Mouse (Mus musculus): ENCODE measurements around the gene Tigd3.
"Not testable (repeated sequence)": the region's sequence is repeated elsewhere in the genome, so short reads cannot be mapped to it uniquely, and the experiment has no call there.

Tigd3 gene

DNA sequence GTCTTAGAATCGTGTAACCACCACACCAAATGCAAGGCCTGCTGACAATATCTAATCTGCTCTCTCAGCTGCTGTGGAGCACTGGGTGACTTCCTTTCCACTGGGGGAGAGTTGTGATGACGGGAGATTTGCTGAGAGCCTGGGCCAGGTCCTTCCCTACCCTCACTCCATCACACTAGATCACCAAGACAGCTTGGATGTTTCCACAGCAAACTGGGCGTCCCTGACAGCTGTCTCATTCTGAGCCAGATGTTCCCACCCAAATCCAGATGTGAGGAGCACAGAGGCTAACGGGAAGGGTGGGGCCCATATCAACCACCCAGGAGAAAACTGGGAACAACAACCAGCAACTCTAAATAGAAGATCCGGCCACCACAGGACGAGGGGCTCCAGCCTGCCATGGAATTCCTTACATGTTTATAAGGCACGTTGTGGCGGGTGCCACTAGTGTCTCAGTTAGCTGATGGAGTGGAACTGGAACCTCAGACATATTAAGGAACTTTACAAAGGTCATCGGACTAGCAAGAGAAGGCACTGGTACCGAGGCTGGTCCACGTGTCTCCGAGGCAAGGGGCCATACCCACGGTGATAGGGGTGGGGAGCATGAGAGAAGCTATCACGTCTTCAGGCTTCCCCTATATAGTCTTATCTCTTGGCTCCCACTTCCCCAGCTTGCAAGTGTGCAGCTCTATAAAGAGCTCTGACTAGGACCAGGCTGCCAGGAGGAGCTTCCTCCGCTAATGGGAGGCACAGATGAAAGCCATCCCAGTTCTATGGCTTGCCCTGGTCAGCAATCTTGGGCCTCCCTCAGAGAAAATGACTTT is 28.4 kb upstream of the Tigd3 start:
- in situ Hi-C loops (cut with MboI, MseI), result no loop called here

DNA sequence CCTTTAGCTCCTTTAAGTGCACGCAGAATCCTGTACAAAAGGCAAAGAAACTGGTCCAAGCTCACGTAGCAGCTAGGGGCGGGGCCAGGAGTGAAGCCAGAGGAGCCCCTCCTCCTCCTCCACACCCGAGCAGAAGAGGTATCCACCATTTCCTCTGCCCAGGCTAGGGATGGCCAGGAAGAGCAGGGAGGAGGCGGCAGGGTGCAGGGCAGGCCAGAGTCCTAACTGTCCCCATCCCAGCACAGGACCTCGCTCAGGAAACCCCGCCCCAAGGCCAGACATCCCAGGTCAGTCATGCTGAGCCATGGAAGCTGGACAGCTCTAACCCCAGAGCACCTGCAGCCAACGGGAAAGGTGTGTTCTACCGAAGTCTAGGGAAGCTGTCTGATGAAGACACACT is 27.8 kb upstream of the Tigd3 start:
- in situ Hi-C loops (cut with MboI, MseI), result no loop called here

DNA sequence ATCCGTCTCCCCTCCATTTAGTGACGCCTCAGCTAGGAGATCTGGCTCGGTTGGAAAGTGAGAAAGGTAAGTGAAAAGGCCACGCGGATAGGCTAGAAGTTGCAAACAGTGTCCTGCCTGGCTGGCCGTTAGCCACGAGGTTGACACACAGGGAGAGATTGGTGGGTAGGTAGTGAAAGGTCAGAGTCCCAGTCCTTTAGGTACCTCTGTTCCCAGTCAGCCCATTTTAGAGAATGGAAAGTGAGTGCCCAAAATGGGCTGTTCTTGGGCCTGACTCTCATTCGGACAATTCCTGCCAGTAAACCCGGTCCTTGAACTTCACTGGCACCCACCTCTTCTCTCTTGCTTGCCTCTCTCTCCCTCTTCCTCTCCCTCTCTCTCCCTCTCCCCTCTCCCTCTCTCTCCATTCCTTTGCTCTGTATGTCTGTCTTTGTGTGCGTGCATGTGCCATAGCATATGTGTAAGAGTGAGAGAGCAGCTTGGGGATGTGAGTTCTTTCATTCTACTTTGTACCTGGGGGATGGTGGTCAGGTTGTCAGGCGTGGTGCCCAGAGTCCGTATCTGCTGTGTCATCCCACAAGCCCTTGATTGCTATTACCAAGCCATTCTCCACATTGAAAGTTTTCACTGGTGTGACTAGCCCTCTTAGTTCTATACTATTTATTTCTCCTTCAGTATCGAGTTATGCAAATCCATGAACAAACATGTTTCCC is 19.2 kb upstream of the Tigd3 start, which contains the start of gene Dpf2:
TSS of gene Dpf2 (minus strand) at position 4 of the 713 bp plus-strand sequence.
- in situ Hi-C loops (cut with MboI, MseI), result no loop called here

DNA sequence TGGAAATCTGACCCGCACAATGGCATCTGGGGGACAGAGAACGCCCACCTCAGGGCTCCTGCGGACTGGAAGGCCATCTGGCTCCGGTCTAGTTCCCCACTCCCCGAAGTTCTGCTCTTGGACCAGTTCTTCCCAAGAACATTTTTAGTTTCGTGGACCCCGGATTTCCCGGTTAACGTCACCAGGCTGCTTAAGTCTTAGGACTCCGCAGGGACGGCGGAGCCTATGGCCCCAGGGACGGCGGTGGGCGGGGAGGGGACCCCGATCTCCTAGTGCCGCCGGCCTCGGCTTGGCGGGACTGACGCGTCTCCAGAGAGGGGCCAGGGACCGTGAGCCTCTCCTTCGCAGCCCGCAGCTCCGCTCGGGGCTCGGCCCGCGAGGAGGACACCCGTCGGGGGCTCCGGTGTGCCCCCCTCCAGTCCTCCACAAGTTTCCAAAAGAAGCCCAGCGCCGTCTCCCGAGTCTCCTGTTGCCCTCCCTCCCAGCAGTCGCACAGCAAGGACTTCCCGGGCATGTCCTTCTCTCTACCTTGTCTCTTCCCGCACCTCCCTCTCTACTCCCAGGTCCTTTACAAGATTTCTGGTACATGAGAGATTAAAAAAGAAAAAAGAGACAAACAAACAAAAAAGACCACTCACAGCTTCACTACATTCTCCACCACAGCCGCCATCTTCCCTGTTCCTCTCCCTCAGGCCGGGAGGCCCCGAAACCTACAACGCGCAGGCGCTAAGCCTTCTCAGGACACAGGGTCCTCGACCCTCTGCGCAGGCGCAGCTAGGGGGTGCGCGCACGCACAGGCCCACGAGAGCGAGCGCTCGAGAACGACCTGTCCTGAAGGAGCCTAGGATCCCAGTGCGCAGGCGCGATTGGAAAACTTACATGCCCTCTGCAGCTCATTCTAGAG is 18.4 kb upstream of the Tigd3 start:
- in situ Hi-C loops (cut with MboI, MseI), result no loop called here

DNA sequence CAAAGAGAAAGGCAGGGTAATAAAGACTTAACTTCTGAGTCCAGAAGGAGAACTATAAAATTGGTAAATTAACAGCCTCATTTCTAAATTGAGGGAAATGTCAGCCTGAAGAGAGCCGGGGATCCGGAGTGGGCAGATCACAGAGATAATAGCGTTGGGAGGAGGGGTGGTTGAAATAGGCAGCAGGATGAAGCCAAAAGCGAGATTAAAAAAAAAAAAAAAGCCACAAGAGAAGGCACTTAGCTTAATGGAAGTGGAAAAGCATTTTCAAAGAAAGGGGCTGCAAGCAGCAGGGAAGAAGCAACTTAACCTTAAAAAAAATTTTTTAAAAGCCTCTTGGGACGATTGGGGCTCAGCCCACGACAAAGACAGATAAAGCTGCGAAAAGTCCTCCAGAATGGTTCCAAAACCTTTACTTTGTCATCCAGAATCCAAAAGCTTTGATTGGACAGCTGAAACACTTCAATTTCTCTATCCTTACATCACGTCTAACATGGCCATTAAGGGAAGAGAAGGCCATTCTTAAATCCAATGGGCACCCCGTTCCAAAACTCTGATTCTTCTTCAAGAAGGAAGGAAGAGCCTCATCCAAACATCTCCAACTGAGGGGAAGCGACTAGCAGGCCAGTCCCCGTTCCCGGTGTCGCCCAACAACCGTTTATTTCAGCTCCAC is 17.6 kb upstream of the Tigd3 start:
- in situ Hi-C loops (cut with MboI, MseI), result no loop called here

DNA sequence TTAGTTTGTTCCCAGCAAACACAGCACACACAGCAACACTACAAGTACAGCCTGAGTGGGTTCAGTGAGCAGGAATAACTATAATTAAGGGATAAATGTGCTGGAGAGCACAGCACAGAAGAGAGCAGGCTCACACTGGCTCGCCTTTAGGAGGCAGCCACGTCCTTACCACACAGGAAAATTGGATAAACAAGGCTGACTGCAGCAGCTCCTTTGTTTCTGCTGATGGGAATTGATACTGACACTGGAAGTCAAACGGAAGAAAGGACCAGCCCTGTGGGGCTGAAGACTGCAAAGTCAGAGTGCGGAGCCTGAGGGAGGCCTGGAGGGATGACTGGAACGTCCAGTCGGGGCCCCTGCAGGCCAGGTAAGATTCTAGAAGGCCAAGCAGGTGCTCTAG is 16.3 kb upstream of the Tigd3 start:
- in situ Hi-C loops (cut with MboI, MseI), result no loop called here

DNA sequence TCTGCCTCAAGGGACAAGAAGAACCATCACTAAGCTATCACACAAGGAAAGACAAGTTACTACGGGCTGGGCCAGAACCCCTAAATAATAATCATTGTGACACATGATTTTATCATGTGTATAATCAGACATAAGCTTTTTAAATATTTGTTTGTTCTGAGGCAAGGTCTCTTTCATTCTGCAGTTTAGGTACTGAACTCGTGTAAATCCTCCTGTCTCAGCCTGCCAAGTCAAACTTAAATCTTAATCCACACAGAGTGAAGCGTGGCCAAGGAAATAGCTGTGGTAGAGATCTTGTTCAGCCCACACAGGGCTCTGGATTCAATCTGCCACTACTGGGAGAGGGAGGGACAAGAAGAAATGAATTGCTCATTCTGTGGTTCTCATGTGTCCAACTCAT is 13.3 kb upstream of the Tigd3 start:
- in situ Hi-C loops (cut with MboI, MseI), result no loop called here

DNA sequence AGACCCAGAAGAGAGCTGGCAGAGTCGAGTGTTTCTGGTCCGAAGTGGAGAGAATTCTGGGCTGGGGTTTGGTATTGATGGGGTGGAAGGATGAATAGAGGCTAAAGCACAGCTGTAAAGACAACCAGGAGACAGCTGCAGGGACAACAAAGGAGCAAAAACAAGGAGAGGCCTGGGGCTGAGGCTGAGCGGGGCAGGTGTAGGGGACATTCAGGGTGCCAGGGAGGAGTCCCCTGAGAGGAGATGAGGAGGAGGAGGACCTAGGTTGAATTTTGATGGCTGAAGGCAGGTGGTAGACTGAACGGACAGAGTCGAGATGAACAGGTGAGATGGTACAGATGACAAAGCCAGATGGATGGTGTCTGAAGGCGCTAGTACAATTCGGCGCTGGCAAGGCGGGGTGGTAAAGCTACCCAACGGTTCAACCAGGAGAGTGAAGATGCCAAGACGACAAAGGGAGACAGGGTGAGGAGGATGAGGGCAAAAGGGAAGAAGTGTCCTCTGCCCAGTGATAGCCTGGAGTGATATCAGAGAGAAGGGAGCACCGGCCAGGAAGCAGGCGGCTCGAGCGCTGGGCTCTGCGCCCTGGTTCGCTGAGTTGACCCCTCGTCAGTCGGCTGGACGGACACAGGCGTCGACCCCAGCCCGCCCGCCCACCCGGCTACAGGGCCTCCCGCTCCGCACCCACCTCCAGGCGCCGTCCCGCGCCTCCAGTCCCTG is 507 bp downstream of the Tigd3 start:
- in situ Hi-C loops (cut with MboI, MseI), result no loop called here

DNA sequence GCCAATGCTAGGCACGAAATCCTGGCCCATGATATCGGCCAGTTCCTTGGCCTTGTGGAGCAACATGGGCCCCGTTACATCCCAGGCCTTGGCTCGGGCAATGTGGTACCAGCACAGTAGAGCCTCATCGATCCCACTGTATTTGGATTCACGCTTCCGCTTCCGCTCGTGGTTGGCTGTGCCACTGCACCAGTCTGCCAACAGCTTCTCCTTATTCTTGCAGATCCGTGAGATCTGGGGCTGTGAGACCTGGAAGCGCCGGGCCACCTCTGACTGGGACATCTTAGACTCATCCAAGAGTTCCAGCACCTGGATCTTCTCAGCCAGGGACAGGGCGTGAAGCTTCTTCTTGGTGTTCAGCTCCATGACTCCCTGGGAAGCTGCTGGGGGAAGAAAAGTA is 1.2 kb downstream of the Tigd3 start:
- in situ Hi-C loops (cut with MboI, MseI), result no loop called here

DNA sequence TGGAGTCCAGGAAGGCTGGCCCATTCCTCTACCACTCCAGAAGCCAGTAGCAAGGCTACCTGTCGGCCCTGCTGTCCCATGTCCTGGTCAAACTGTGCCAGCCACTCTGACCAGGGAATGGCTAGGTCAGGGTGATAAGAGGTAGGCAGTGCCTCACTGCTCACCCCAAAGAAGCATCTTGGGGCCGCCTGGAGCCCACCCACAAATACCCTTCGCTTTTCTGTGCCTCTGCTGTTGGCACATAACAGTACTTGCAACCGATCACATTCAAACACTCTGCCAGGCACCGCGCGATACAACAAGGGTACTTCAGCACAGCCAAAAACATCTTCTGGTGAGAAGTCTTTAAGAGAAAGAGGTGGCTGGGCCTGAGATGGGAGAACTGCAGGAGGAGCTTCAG is 1.7 kb downstream of the Tigd3 start:
- in situ Hi-C loops (cut with MboI, MseI), result no loop called here

DNA sequence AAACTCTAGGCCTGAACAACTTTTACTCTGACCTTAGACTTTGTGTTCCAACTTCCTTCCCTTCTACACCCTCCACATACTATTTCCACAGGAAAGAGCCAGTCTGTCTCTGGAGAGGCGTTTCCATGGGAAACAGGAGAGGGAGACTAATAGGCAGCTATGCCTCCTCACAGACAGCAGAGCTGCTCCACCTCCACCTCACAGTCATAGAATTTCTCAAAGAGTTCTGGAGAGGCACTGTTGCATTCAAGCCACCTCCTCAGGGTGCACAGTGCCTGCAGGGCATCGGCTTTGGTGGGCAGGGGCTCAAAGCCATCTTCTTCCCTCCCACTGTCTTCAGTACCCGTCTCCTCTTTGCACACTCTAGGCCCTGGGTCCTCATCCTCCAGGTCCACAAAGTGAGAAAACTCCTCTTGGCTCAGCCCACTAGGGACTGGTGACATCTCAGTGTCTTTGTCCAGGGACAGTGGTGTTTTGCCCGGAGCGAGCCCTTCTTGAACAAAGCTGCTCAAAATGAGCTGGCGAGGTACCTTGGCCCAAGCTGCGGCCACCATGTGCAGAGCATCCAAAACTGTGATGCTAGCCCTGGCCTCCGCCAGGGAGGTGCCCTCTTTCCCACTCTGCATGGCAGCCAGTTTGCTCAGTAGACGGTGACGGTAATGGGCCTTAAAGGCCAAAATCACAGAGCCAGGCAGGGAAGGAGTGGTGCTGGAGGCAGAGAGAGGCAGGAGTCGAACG is 2.3 kb downstream of the Tigd3 start:
- in situ Hi-C loops (cut with MboI, MseI), result no loop called here

DNA sequence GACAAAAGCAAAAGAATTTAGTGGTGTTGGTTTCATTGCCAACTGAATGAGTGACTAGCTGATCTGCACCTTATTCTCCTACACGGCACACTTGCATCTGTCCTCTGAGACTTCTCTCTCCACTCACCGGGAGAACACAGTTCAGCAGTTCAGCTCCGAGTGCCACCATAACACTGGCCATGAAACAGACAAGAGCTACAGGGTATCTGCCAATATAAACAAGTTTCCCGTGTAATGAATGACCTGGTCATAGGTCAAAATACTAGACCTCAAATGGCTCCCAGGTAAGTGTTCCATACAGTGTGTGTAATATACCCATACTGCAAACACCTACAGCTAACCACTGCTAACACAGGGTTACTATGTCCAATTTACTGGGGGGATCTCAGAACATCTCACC is 4.7 kb downstream of the Tigd3 start:
- in situ Hi-C loops (cut with MboI, MseI), result no loop called here

DNA sequence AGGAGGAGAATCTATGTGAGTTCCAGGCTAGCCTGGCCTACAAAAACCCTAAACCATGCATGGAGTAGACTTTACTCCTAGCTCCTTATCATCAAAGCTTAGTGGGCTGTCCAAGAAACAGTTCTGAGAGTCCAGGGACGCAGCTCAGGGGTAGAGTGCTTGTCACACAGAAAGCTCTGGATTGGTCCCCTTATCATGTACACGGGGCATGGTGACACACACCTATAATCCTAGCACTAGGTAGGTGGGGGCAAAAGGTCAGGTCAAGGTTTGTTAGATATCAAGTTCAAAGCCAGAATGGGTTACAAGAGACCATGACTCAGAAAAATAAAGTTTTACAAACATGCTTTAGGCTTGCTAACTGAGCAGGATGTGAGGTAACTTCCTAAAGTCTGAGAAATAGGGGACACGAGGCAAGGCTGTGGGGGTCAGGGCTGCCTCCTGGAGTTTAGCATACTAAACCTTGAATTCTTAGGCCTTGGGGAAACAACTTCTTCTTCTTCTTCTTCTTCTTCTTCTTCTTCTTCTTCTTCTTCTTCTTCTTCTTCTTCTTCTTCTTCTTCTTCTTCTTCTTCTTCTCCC is 6.6 kb downstream of the Tigd3 start:
- in situ Hi-C loops (cut with MboI, MseI), result no loop called here

DNA sequence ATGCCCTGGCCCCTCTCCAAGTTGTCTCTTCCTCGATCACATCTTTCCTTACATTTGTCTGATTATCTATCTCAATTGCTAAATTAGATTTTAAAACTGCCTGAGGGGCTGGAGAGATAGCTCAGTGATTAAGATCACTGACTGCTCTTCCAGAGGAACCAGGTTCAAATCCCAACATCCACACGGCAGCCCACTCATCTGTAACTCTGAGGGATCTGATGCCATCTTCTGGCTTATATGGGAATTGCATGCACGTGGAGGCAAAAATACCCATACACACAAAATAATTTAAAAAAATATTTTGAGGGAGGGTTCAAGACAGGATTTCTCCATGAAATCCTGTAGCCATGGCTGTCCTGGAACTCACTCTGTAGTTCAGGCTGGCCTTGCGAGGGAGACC is 8.1 kb downstream of the Tigd3 start:
- in situ Hi-C loops (cut with MboI, MseI), result no loop called here

DNA sequence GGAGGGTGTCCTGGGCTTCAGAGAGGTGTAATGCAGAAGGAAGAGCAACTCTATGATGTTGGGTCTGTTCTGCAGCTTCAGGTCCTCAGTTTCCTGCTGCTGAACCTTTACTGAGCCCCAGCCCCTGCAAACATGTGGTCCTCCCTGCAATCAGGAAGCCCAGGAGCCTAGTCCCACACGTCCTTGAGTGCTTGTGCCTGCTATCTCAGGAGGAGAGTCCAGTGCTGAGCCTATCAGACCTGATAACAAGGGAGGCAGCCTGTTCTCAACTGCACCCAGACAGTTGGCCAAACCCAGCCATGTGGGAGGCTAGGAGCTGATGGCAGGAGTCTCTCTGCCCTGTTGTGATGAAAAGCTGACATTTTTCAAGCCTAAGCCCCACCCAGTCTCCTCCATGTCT is 10.0 kb downstream of the Tigd3 start:
- in situ Hi-C loops (cut with MboI, MseI), result no loop called here

DNA sequence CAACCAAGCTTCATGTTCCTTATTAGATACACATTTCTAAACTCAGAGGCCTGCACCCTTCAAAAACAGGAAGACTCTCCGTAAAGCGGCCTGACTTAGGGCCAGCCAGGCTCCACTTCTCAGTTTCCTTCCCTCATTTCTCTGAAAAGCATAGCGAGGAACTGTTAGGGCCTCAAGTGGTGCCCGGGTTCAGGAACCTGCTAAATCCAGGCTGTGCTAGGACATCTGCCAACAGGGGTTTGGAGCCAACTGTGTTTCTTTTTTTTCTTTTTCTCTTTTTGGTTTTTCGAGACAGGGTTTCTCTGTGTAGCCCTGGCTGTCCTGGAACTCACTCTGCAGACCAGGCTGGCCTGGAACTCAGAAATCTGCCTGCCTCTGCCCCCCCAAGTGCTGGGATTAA is 11.9 kb downstream of the Tigd3 start:
- in situ Hi-C loops (cut with MboI, MseI), result not testable (repeated sequence)

DNA sequence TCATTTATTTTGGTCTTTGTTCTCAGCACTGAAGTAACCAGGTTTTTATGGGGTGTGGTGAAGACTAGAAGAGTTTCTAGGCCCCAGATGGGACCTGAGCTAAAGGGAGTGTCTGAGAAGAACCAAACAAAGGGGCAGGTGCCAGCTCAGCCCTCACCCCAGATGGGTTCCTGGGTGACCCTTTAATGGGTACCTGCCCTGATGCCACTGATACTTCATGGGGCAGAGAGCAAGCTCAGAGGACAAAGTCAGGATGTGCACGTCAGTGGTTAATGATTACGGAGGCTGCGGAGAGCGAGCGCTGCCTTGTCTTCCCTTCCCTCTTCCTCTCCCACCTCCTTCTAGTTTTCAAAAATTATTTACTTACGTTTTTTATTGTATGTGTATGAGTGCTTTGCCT is 12.8 kb downstream of the Tigd3 start:
- in situ Hi-C loops (cut with MboI, MseI), result no loop called here

DNA sequence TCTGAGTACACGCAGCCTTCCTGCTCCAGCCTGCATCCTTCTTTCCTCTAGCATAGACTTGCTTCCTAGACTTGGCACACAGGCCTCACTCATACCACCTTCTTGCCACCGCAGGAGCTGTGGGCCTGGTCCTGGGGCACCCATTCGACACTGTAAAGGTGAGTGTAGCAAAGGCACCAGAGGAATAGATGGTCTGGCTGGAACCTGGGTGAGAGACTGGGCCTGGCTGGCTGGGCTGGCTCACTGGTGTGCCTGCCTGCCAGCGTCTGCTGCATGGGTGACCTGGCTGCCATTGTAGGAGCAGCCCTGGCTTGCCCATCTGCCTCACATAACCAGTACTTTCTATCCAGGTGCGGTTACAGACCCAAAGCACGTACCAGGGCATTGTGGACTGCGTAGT is 14.2 kb downstream of the Tigd3 start:
- in situ Hi-C loops (cut with MboI, MseI), result loop anchor here (5.0 kb wide), 1 partner anchor 87 kb away; no protein-coding TSS in a partner anchor

DNA sequence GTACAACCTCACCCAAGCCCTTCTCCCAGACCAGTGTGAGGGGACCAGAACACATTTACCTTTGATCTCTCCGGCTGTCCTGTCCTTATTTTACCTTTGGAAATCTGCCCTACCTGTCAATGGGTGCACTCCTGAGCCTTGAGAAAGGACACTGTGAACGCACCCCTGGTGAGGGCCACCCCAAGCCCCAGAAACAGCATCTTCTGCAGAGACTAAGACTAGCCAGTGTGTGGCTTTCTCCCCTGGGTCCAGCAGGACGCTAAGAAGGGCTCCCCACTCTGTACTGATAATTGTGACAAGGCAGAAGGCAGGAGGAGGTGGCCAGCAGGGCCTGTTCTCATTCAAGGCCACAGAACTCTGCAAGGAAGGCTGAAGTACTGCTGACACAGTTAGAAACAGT is 15.0 kb downstream of the Tigd3 start:
- in situ Hi-C loops (cut with MboI, MseI), result loop anchor here (5.0 kb wide), 1 partner anchor 87 kb away; no protein-coding TSS in a partner anchor

DNA sequence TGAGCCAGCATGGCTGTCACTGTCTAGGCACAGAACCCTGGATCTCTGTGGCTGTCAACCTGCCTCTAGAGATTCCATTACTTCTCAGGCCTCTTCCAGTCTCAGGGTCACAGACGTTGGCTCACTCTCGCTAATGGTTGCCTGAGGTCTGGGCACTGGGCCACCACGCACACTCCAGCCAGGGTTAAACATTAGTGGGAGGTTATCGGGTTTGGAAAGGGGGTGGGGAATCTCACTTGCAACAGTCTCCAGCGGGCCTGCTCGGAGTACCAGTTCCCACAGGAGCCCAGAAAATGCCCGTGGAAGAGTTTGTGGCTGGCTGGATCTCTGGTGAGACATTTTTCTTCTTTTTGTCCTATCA is 15.6 kb downstream of the Tigd3 start:
- in situ Hi-C loops (cut with MboI, MseI), result loop anchor here (5.0 kb wide), 1 partner anchor 86 kb away; no protein-coding TSS in a partner anchor

All from T-helper 1 cell (primary cell).